Mouse (Mus musculus) hindbrain, embryonic 11.5 days (tissue): Measurements from ENCODE around the gene AI854703. TPM values are rescaled to one million over a fixed set of nuclear protein-coding genes. Genes with fewer than 3 reads are reported as not detected.
A peak's percentile ranks its signal among the peaks of the same experiment; 100 is the strongest.

ENCODE experiments used
- ATAC-seq: fragments of 200-750 bp; cut with Nextera tagmentation; 2 replicates; pipeline ENCODE4 v1.8.0; 2017; ENCODE audit warnings: mild to moderate bottlenecking, moderate TSS enrichment, moderate library complexity; ENCODE audit not compliant: low FRiP score
- DNase-seq: peaks from one replicate; pipeline ENCODE4 v3.0.0-alpha.2; 2015; ENCODE audit warnings: low spot score
- H3K27ac ChIP-seq: fragments of 300-500 bp; sonication (generic); 2 replicates; pipeline ENCODE4 v1.5.1; 2014; ENCODE audit warnings: mild to moderate bottlenecking, low read depth, low read length
- H3K27me3 ChIP-seq: fragments of 300-500 bp; sonication (generic); 2 replicates; pipeline ENCODE4 v1.6.1; 2014; ENCODE audit warnings: mild to moderate bottlenecking, low read length, moderate library complexity, mixed read lengths; ENCODE audit not compliant: control insufficient read depth, insufficient read depth
- H3K36me3 ChIP-seq: fragments of 300-500 bp; sonication (generic); 2 replicates; pipeline ENCODE4 v1.6.1; 2014; ENCODE audit warnings: mild to moderate bottlenecking, low read length, moderate library complexity, mixed read lengths; ENCODE audit not compliant: control insufficient read depth, insufficient read depth
- H3K4me1 ChIP-seq: fragments of 300-500 bp; sonication (generic); replicated peaks from 2 replicates; pipeline ENCODE4 v1.6.1; 2014; ENCODE audit warnings: low read length, mixed read lengths; ENCODE audit not compliant: control insufficient read depth, insufficient read depth
- H3K4me2 ChIP-seq: fragments of 300-500 bp; sonication (generic); replicated peaks from 2 replicates; pipeline ENCODE4 v1.6.1; 2014; ENCODE audit warnings: mild to moderate bottlenecking, low read depth, low read length
- H3K4me3 ChIP-seq: fragments of 300-500 bp; sonication (generic); 2 replicates; pipeline ENCODE4 v1.5.1; 2014; ENCODE audit warnings: low read depth, low read length
- H3K9ac ChIP-seq: fragments of 300-500 bp; sonication (generic); 2 replicates; pipeline ENCODE4 v1.6.1; 2014; ENCODE audit warnings: low read depth, low read length
- H3K9me3 ChIP-seq: fragments of 300-500 bp; sonication (generic); 2 replicates; pipeline ENCODE4 v1.6.1; 2016; ENCODE audit warnings: low read length; ENCODE audit not compliant: control insufficient read depth
- WGBS: fragments of 180-500 bp; shearing (Covaris S2); extraction: QIAGEN DNeasy Blood & Tissue Kit; methylation state at CpG from one replicate; pipeline ENCODE4 v1.1.7; 2014; 5-methylcytosine and 5-hydroxymethylcytosine counted together
- polyA plus RNA-seq: library from polyadenylated mRNA; unstranded; fragments of >200 nt; fragmentation: Nextera tagmentation; extraction: Ambion mirVana; gene quantifications from 2 replicates; pipeline ENCODE4 v1.2.1, GENCODE M21; 2014

The AI854703 gene
- polyA plus RNA-seq, 1 experiment from 2014 or later: 1.2 TPM

DNA sequence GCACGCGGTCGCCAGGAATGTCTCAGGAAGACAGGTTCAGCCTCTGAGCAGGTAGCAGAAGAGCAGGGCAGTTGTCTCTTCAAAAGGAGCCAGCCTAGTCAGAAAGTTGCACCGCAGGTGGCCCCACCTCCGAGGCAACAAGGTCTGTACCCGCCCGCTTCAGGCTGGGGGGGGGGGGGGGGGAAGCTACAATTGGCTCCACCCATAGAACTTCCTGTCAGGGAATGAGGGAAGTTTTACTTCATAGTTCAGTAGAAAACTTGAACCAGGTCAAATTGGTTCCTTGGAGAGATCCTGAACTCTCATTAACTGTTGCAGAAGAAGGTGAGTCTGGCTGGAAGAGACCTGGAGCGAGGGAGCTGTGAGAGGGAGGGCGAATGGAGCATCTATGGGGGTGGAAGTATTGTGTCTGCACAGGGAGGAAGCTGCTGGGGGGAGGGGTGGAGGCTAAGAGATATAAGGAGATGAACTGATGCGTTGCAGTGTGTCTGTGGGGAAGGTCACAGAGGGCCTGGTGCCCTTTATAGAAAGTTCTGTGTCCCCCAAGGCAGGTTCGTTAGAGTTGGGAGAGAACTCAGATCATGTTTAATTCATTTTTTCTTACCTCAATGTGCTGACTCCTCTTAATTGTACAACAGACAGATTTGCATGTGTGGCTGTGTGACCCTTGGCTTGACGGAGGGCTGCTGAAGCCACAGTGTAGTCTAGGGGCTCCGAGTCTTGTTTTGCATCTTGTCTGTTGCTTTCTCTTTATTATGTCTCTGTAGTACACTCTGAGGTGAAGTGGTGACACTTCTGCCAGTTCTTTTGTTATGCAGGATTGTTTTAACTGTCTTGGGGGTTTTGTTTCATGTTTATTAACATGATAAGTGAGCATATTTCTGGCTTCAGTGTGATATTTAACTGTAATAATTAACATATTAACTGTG is 49.6 kb downstream of the AI854703 start, which contains the start of gene Gimap9:
Gene Gimap9, plus strand, starts transcription at position 199 of the 929 bp plus-strand sequence.
- DNase-seq (peak; percentile 12), ATAC-seq (no peak)
- peaks cover 3% of the 10 kb centered on the region; the same call in 1 of the 2 replicates for H3K4me1 ChIP-seq
- H3K4me2 ChIP-seq: no peak within 1 kb of the TSS; the same call in 1 of the 2 replicates
- H3K27me3 ChIP-seq: no peaks in the 10 kb centered on the region
- 30% methylated on average over 13 of the region's 13 CpGs for WGBS
- H3K9me3 ChIP-seq: no peaks in the 10 kb centered on the region
- no peaks in the 10 kb centered on the region for H3K36me3 ChIP-seq
- H3K9ac ChIP-seq: no peak within 1 kb of the TSS
- H3K27ac ChIP-seq: no peak within 1 kb of the TSS
- H3K4me3 ChIP-seq: no peak within 1 kb of the TSS

DNA sequence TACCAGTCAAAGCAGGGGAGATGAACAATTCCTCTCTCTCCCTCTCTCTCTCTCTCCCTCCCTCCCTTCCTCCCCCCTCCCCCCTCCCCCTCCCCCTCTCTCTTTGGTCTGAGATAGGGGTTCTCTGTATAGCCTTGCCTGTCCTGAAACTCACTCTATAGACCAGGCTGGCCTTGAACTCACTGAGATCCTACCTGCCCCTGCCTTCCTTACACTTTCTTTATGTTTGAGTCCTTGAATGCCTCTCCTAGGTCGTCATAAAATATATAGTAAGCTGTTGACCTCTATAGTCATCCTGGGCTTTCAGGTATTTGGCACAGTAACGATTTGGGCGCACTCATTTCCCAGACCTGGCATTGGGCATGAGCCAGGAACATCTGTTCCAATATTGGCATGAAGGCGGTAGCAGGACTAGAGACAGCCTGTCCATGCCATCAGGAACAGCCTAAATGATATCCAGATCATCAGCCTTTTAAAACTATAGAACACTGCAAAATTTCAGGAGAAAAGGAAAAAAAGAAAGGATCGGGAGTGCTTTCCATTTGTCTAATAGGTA is 50.4 kb downstream of the AI854703 start:
- no peak for DNase-seq
- Histone ChIP-seq H3K4me1 (peaks cover 3% of the 10 kb centered on the region; the same call in 1 of the 2 replicates), H3K27me3 (no peaks in the 10 kb centered on the region), H3K9ac (no peak overlapping the region), H3K4me2 (no peak overlapping the region), H3K27ac (no peak overlapping the region), H3K4me3 (no peak overlapping the region), H3K9me3 (no peaks in the 10 kb centered on the region), H3K36me3 (no peaks in the 10 kb centered on the region)
- WGBS: 88% methylated on average over 5 of the region's 5 CpGs
- no peak for ATAC-seq

DNA sequence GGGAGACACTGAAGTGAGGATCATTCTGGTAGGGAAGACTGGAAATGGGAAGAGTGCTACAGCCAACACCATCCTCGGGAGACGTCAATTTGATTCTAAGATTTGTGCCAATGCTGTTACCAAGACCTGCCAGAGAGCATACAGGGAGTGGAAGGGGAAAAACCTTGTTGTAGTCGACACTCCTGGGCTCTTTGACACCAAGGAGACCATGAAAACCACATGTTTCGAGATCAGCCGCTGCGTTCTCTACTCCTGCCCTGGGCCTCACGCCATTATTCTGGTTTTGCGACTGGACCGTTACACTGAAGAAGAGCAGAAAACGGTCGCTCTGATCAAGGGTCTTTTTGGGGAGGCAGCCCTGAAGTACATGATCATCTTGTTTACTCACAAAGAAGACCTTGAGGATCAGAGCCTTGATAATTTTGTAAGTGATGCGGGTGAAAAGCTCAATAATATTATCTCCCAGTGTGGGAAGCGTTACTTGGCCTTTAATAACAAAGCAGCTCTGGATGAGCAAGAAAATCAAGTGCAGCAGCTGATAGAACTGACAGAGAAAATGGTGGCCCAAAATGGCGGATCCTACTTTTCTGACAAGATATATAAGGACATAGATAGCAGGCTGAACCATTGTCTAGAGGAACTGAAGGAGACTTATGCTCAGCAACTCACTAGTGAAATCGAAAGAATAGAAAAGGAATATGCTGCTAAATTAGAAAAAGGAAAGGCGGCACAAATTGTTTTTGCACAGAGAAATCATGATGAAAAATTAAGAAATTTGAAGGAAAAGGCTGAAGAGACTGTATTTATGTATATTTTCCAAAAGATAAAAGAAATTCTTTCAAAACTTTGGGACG is 51.2 kb downstream of the AI854703 start:
- no peak overlapping the region for H3K27ac ChIP-seq
- no peak overlapping the region for H3K4me2 ChIP-seq
- ATAC-seq (no peak), DNase-seq (no peak)
- no peaks in the 10 kb centered on the region for H3K36me3 ChIP-seq
- H3K4me3 ChIP-seq: no peak overlapping the region
- 93% methylated on average over 17 of the region's 17 CpGs for WGBS
- no peaks in the 10 kb centered on the region for H3K9me3 ChIP-seq
- H3K27me3 ChIP-seq: no peaks in the 10 kb centered on the region
- no peak overlapping the region for H3K9ac ChIP-seq
- peaks cover 3% of the 10 kb centered on the region; the same call in 1 of the 2 replicates for H3K4me1 ChIP-seq

DNA sequence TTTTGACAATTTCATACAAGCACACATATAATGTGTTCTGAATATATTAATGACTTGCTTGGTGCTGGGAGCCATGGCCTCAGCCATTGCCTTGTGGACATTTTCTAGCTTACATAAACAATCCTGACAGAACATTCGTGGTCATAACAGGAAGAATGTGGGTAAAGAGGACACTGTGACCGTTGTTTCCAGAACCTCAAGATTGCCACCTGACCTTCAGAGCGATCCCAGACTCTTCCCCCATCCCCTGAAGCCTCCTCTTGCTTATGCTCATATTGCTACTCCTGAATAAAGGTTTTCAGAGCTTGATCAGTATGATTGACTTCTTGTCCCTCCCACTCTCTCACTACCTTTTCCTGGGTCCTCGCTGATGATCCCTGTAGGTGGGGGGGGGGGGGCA is 51.8 kb downstream of the AI854703 start:
- 85% methylated on average over 4 of the region's 4 CpGs for WGBS
- DNase-seq (no peak), ATAC-seq (no peak)

DNA sequence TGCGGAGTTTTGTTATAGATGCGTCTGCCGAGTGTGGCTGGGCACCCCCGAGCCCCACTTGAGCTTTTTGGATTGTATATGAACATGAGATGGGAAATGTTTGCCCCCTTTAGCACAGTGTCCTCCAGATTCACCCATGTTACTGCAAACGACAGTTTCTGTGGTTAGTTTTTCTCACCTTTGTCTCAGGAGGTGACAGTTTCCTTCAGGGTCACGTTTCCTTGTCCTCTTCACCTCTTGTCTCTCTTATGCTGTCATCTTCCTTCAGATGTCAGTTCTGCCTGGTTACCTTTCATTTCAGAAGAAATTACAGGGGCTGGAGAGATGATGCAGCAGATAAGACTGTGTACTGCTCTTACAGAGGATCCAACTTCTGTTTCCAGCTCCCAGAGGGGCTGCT is 53.1 kb downstream of the AI854703 start:
- WGBS: 87% methylated on average over 6 of the region's 6 CpGs
- no peaks in the 10 kb centered on the region for H3K36me3 ChIP-seq
- DNase-seq: no peak
- H3K4me1 ChIP-seq: peaks cover 3% of the 10 kb centered on the region; the same call in 1 of the 2 replicates
- no peak overlapping the region for H3K27ac ChIP-seq
- no peak overlapping the region for H3K9ac ChIP-seq
- no peaks in the 10 kb centered on the region for H3K27me3 ChIP-seq
- no peaks in the 10 kb centered on the region for H3K9me3 ChIP-seq
- ATAC-seq: no peak
- no peak overlapping the region for H3K4me2 ChIP-seq
- no peak overlapping the region for H3K4me3 ChIP-seq

More for the DNA sequence above, 51.8 kb downstream of the AI854703 start:
- no peak overlapping the region for H3K4me3 ChIP-seq
- no peaks in the 10 kb centered on the region for H3K27me3 ChIP-seq
- H3K9me3 ChIP-seq: no peaks in the 10 kb centered on the region
- H3K27ac ChIP-seq: no peak overlapping the region
- no peak overlapping the region for H3K4me2 ChIP-seq
- peaks cover 3% of the 10 kb centered on the region; the same call in 1 of the 2 replicates for H3K4me1 ChIP-seq
- no peak overlapping the region for H3K9ac ChIP-seq
- no peaks in the 10 kb centered on the region for H3K36me3 ChIP-seq

DNA sequence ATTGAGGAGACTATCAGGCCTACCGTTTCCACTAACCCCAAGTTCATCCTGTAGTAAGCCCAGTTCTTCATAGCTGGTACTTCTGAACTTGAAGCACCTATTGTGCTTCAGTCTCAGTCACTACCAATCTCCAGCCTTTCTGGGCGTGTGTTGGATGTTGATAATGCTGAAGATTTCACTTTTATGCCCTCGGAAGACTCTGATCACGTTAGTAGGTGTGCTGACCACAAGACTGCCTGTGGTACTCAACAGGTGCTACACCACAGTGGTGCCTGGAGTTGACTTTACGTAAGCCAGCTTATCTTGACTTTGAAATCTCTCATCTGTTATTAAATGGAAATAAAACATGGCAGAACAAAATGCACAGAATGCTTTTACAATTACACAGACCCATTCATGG is 53.9 kb downstream of the AI854703 start:
- no peak overlapping the region for H3K4me2 ChIP-seq
- H3K27me3 ChIP-seq: no peaks in the 10 kb centered on the region
- no peak overlapping the region for H3K4me3 ChIP-seq
- no peaks in the 10 kb centered on the region for H3K36me3 ChIP-seq
- H3K9ac ChIP-seq: no peak overlapping the region
- H3K27ac ChIP-seq: no peak overlapping the region
- WGBS: 82% methylated on average over 5 of the region's 5 CpGs
- H3K4me1 ChIP-seq: peaks cover 3% of the 10 kb centered on the region; the same call in 1 of the 2 replicates
- no peaks in the 10 kb centered on the region for H3K9me3 ChIP-seq
- ATAC-seq (no peak), DNase-seq (no peak)

DNA sequence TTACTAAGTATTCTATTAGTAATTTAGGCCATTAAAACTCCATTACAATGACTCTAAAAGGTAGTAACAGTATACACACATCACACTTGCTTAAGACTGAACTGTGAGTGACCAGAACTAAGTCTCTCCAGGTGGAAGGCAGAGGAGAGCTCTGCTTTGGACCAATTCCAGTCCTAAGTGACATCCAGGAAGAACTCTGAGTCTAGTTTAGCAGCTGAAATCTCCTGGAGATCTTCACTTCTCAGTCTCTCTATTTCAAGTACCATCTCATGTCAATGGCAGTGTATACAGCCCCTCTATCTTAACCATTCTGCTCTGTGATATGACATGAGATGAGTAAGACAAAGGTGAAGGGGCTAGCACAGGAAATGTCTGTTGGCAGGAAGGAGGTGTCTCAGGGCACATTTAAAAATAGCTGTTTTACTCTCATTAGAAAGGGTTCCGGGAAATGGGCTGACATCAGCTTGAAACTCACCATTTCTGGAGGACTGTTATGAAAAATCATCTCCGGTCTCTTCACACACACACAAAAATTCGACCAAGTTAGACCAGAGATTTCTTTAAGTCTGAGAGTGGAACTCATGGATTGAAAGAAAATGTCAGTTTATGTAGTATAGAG is 55.0 kb downstream of the AI854703 start:
- DNase-seq: no peak
- Histone ChIP-seq H3K27me3 (no peaks in the 10 kb centered on the region), H3K4me2 (no peak overlapping the region), H3K36me3 (no peaks in the 10 kb centered on the region), H3K9ac (no peak overlapping the region), H3K4me3 (no peak overlapping the region), H3K27ac (no peak overlapping the region), H3K4me1 (no peaks in the 10 kb centered on the region), H3K9me3 (no peaks in the 10 kb centered on the region)
- ATAC-seq: no peak
- WGBS: 78% methylated on average over 3 of the region's 3 CpGs

DNA sequence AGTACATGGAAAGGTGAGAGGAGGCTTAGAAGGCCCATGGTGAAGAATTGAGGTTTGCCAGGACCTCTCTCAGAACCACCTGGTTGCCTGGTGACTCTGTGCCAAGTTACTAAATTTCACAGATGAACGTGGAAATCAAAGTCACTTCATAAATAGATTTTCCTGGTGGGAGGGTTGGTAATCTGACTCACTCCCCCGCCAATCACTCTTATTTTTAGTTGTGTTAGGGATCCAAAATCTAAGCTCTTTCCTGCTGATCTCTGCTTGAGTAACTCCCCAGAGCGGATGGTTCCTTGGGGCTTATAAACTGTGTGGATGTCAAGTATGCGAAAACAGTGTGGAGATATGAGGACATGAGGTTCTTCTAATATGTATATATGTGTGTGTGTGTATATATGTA is 55.7 kb downstream of the AI854703 start:
- Histone ChIP-seq H3K4me2 (no peak overlapping the region), H3K36me3 (no peaks in the 10 kb centered on the region), H3K27me3 (no peaks in the 10 kb centered on the region), H3K4me1 (no peaks in the 10 kb centered on the region), H3K4me3 (no peak overlapping the region), H3K9me3 (no peaks in the 10 kb centered on the region), H3K9ac (no peak overlapping the region), H3K27ac (no peak overlapping the region)
- WGBS: 77% methylated on average over 4 of the region's 4 CpGs
- DNase-seq (no peak), ATAC-seq (no peak)
